Mouse (Mus musculus): ENCODE results near the gene Ssh1. TPM values are rescaled to one million over a fixed set of nuclear protein-coding genes. Genes with fewer than 3 reads are reported as not detected.

The Ssh1 gene
- 10 to 100 TPM; 27.9 to 30.9 TPM for total RNA-seq (2021)

DNA sequence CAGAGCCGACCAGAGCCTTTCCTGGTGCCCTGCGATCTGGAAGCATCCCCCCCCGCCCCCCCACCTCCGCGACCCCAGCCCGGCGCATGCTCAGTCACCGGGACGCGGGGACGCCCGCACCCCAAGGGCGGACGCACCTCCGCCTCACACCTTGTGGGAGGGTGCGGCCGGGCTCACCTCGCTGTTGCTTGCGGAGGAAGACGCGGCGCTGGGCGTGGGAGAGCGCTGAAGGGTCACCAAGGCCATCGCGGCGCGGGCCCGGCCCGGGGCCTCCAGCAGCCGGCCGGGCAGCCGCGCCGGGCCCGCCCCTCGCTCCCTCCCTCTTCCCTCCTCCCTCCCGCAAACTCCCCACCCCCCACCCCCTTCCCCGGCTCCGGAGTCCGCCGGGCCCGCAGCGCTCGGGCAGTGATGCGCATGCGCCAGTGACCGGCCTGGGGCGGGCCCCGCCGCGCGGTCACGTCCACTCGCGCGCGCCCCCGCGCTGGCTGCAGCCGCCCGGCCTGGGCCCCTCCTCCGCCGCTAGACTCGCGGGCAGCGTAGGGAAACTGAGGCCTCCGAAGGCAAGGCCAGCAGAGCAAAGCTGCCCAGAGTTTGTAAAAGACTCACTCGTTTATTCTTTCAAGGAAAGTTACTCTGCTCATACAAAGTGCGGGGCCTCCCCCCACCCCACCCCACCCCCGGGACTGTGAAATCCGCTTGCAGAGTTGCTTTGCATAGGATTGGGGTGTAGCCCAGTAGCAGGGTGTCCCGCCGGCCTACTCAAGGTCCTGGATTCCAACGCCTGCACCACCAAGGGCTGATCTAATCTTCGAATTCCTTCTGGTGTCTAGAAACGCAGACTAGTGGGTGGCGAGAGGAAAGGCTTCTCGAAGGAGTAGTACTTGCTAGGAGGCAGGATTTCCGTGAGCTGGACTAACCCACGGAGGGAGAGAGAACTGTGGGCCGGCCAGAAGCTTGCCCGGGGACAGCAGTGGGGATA, at the start of gene Ssh1:
Gene Ssh1, minus strand, starts transcription at position 408 of the 979 bp plus-strand sequence.
- DNase-seq, result peak; percentile 83 to 86

DNA sequence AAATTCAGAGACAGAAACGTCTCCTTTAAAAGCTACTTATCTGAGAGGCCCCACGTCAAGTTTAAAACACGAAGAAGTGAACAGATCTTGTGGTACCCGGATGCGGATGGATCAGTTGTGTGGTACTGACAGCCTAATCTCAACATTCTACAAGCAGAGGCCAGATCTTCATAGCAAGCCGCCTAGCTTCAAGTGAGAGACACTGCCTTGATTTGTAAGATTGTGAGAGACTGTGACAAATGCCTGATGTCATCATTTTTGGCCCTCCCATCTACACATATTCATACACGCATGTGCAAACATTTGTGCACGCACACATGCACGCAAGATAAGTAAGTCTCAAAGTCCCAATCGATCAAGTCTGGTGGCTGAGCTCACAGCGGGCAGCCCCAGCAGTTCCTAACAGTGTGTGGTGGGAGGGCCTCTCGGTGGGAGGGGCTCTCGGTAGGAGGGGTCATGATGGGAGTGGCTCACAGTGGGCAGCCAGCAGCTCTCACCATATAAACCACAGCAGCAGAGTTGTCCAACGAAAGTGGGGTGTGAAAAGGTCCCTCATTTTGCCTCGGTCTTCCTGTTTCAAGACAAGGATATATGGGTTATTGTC, 47.7 kb upstream of the Ssh1 start:
- no peak for DNase-seq

DNA sequence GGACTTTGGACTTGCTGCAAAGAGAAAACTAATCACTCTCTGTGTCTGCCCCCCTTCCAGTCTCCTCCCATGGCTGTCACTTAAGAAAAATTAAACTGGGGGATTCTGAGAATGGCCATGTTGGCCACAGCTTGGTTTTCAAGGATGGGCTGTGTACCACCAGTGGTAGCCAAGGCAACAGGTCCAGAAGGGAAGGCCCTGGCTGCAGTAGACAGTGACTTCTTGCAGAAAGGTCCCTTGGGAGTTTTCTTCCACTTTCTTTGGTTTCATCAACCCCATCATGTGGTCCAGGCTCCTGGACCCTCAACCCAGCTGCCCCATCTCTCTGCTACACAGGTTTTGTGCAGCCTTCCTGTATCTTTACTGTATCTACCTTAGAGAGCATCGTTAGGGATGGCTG, 47.2 kb upstream of the Ssh1 start:
- DNase-seq, result no peak

DNA sequence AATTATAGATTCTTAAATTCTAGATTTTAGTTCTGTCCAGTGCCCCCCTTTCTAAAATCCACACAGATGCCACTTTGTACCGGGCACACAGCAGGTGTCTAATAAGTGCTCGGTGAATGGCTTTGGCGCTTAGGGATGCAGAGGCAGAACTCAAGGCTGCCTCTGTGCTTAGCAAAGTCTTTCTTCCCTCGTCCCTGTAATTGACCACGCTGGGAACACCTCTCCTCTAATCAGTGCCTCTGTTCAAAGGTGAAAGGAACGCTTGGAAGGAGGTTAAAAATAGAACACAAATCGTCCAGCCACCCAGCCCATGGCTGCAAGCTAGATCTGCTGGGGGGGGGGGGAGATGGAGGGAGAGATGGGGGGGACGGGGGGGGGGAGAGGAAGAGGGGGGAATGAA, 46.8 kb upstream of the Ssh1 start:
- no peak for DNase-seq

DNA sequence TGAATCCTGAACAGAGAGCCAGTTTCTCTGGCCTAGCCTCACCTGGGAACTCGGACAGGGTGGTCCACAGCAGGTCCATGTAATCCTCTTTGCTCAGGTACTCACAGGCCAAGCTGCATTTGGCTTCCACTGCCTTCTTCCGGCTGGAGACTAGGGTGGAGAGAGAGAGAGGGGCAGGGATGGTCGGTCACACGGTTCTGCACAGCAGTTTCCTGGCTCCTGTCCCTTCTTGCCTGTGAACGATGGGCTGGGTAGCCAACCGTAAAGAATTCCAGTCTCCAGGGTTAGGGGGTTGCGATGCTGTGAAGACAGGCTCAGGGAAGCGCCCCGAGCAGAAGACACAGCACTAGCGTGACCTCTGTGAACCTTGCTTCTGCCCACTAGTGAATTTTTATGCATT, 41.4 kb upstream of the Ssh1 start:
- DNase-seq, result no peak

DNA sequence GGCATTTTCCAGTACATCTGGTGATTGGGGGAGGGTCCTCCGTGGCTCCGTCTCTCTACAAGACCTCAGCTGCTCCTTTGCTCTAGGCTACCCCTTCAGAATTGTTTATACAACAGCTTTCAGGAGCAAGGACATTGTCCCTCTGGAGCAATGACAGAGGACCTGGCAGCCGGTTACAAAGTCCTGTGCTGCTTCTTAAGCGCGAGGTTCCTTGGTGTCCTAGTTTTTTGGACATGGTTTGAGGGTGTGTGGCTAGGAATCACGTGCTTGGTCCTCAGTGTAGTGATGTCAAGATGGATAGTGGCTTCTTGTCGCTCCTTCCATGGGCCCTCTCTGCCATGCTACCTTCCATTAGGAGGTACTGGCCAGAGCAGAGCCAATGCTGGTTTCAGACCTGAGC, 40.7 kb upstream of the Ssh1 start:
- DNase-seq, result no peak

DNA sequence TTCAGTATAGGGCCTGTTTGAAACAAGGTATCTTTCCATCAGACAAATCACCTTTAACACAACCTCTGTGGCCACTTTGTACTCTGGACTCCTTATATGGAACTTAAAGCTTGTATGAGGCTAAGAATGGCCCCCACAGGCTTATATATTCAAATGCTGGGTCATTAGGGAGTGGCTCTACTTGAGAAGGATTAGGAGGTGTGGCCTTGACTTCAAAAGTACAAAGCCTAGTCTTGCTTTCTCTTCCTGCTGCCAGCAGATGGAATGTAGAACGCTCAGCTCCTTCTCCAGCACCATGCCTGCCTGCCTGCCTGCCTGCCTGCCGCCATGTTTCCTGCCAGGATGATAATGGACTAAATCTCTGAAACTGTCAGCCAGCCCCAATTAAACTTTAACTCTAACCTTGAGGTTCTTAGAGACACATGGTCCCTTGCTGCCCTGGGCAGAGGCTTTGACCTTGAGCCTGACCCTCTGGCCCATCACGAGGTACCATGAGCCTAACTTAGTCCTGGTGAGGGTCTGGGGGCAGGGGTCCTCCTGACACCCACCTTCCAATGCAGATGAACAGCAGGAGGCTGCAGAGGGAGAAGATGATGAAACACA, 38.6 kb upstream of the Ssh1 start:
- no peak for DNase-seq

DNA sequence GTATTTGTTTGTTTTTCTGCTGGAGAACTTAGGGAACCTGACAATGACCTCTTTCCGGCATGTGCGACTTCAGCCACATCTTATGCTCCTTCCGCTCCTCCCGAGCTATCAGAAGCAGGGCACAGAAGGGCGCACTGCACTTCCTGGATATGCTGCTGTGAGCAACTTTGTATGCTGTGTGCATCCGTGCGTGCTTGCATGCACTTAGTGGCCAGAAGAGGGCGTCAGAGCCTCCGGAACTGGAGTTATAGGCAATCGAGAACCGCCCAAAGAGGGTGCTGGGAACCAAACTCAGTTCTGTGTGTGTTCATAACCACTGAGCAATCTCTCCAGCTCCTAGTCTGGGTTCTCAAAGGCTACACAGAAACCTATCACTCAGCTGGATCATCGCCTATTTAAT, 37.0 kb upstream of the Ssh1 start:
- no peak for DNase-seq

DNA sequence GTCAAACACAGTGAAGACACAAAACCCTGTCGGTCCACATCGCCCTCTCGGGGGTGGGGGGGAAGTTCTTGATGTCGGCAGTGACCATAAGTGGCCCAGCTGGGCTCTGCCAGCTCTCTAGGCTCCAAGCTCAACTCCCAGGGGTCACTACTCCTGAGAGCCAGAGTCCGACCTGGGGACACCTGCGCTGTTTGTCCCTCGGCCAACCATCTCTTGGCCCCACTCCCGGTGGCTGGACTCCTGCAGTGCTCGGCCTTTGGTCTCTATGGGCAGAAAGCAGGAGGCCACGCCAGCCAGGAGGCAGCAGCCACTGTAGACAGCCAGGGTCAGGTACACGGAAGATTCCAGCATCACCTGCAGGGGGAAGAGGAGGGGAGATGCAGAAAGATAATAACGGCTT, 34.4 kb upstream of the Ssh1 start:
- no peak for DNase-seq

DNA sequence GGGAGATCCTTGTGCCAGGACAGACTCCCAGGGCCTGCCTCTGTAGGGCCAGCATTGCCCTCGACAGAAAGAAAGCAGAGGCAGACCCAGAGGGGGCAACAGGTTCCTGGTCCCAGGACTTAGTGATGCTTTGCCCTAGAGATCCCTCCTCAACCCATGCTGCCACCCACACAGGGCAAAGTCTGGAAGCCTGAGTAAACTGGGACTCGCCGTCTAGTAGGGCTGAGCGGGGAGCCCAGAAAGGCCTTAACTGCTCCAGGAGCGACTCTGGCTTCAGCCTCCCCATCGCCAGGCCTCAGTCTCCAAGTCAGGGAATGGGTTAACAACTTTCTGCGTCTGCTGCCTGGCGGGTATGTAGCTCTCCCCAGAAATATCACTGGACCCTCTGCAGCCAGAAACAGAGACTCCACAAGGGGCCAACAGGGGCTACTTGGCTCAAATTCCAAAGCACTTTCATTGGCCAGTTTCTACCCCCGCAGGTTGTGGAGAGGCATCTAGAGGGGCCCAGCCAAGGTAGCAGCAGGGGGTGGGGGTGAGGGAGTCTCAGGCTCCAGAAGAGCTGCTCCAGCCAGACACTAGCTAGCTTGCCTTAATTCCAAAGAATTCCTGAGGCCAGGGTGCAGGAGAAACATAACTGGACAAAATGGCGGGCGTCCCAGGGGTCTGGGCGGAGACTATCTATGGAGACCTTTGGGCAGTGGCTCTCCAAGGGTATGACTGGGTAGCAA, 33.7 kb upstream of the Ssh1 start:
- no peak for DNase-seq

DNA sequence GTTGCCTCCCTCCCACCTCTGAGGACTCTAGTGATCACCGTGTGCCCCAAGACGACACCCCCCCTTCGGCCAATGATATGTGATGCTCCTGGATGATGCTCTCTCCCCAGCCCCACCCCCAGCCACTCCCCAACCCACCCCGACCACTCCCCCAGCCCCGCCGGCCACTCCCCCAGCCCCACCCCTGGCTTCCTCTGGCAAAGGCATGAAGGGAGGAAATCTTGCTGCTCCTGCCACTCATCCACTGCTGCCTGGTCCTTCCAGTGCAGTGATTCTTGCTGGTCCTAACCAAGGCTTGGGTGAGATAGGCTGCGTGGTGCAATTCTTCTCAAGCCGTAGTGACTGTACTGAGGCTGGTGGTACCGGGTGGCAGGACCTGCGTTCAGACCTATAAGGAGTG, 31.2 kb upstream of the Ssh1 start:
- no peak for DNase-seq

DNA sequence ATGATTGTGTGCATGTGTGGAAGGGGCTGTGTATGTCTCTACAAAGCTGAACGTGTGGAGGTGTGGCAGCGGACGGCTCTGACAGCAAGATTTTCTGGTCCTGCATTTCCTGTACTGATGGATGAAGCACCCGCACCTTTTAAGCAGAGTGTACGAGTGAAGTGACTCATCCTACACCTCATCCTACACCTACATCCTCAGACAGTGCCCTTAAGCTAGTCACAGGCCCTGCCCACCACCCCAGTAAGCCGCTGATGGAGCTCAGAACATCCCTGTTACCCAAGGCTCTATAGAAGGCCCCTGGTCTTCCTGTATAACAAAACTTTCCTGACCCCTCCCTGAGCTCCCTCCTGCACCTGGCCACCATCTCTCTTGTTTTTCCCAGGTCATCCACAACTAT, 30.7 kb upstream of the Ssh1 start:
- no peak for DNase-seq

DNA sequence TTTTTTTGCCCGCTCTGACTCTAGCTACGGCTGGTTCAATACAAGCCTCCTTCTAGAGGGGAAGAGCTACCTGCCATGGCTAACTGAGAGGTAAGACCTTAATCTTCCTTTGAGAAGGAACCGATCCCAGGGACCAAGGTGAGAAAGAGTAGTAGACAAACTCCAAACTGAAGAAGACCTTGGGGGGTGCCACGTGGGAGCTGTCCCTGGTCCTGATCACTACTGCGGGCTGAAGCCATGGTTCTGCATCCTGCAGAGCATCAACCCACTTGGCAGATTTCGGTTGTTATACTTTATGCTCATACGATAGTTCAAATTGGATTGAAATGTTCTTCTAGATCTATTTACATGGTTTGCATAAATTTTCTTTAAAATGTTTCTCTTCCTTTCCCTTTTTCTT, 21.4 kb upstream of the Ssh1 start:
- DNase-seq, result no peak

DNA sequence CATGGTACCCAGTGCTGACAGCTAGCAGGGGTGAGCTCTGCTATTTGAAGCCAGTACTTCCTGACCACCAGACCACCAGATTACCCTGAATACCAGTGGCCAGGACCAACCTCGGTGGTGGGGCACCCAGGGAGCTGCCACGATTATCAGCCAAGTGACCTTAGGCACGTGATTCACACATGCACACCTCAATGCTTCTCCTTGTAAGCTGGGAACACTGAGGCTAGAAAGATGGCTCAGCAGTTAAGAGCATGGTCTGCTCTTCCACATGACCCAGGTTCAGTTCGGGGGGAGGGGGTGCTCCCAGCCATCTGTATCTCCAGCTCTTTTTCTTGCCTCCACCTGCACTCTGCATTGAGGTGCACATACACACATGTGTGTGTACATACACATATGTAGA, 15.4 kb upstream of the Ssh1 start:
- DNase-seq, result no peak

DNA sequence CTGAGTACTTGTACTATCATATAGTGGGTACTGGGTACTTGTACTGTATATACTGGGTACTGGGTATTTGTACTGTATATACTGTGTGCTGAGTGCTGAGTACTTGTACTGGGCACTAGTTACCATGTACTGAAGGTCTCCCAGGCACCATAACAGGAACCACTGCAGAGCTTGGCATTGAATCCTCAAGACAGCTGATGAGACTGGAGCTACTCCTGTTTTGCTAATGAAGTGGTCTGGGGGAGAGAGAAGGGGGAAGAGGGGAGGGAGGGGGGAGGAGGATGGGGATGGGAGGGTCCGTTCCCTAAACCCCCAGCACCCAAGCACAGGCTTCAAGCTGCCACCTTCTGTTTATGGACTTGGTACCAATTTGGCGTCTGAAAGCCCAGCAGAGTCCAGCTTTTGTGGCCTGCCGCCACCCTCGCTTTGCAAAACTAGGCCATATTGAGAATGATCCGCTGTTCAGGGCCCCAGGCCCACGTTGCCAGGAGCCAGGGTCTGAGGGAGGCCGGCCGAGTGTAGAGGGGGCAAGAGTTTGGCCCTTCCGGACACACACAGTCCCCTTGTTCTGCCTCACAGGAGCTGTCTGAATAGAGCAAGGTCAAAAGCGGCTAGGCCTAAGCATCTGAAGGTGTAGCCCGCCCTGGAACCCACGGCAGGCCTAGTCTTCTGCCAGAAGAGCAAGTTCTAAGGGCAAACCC, 14.2 kb upstream of the Ssh1 start:
- no peak for DNase-seq

DNA sequence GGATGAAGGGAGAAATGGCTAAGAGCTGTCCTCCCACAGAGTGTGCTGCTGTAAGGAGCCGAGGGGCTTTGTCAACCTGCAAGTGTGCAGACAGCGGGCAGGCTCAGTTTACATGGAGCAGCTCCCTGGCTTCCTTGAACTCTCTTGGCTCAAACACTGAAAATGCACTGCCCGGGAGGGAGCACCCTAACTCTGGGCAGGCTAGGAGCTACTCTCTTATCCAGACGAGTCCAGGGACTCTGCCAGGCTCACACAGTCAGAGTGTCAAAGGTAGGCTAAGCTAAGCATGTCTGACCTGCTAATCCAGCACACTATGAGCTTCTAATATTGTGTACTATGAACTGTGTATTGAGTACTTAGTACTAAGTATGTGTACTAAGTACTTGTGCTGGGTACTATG, 13.3 kb upstream of the Ssh1 start:
- DNase-seq, result no peak

DNA sequence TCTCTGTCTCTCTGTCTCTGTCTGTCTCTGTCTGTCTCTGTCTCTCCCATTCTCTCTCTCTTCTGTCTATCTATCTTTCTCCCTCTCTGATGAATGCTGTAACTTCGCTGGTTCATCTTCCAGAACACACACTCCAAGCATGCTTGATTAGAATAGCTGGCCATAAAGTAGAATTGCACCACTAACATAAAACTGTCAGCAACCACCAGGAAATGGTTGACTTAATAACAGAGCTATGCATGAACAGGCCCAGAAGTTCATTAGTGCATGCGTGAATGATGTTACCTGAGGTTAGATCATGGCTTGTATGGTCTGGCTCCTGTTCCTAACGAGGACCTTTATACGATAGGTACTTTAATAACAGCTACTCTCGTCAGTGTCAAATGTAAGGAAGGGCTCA, 11.4 kb upstream of the Ssh1 start:
- no peak for DNase-seq

DNA sequence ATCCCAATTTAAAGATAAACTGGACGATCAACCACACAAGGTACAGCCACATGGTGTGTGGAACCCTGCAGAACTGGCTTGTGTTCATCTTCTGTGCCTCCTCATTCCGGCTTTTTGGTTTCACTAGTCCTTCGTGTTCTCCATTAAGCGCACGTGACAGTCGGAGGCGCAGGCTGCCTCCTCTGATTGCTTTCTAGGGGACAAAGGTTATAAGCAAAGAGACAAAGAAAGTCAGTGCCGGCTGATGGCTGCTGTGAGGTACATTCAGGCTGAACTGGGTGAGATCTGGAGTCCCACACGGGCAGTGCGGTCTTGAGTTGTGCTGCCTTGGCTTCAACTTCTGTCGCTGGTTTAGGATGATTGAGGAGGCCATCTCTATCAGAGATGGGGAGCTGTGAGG, 10.9 kb upstream of the Ssh1 start:
- DNase-seq, result no peak

DNA sequence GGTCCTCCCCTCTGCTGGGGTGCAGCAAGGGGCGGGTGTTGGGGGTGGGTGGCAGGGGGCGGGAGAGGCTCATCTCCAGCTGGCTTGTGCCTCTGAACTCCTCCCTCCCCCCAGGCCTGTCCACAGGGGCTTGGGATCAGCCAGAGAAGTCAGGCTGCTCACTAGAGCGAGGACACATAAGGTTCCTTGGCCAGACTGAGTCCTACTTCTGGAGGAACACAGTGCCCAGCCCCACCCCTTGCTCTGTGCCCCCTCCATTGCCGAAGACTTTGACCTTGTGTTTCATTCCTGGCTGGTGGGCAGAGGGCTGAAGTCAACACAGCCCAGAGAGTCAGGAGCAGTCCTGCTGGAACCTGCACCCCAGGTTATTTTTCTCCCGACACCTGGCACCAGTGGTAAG, 9.8 kb upstream of the Ssh1 start, which contains the start of gene Dao:
Gene Dao, plus strand, starts transcription at position 162 of the 400 bp plus-strand sequence.
- DNase-seq, result no peak

DNA sequence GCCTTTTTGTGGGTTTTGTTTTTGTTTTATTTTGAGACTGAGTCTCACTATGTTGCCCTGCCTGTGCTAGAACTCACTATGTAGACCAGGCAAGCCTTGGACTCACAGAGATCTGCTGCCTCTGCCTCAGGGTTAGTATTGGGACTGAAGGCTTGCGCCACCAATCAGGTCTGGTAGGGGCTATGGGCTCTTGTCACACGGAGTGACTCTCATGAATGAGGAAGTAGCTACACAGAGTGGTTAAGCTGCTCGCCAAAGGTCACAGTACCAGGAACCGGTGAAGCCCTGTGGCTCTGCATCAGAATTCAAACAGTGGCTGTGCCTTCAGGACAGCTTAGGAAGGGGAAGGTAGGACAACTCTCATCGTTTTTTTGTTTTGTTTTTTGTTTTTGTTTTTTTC, 5.7 kb upstream of the Ssh1 start:
- no peak for DNase-seq

DNA sequence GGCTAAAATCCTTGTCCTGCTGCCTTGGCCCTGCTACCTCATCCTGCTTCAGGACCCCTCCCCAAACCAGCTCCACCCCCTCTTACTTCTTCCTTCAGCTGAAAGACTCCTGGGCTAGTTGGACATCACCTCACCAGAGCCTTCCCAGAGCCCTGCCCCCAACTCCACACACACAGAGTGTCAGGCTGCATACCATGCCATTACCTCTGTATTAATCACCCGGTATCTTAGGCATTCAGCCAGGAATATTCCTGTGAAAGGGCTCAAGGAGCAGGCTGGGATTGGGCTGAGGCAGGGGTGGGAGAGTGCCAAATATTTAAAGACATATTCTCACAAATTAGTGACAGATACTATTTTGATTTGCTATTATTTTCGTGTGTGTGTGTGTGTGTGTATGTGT, 2.8 kb upstream of the Ssh1 start:
- no peak for DNase-seq

DNA sequence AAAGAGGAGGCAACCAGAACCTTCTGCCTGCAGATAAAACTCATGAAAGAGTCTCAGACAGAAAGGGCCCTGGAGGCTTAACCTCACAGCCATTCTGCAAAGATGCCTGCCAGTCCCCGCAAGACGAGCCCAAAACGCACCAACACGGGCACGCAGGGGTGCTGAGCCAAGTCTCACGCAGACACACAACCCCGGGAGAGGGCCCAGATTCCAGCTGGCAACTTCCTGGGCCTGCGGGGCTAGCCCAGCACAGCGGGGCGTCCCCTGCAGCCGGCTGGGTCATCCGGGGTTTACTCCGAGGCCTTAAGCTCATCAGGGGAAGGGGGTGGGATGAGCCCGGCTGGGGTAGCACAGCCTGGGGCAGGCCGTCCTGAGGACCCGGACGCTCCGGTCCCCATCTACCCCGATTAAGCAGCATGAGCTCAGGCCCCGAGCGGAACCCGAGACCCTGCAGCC, 635 bp downstream of the Ssh1 start:
- DNase-seq, result peak; percentile 43 to 57

All from layer of hippocampus, postnatal 36 days (tissue).